Mouse (Mus musculus): ENCODE measurements around the gene Tmem150a. TPM values are rescaled to one million over a fixed set of nuclear protein-coding genes. Genes with fewer than 3 reads are reported as not detected.

The Tmem150a gene
- total RNA-seq, 2 experiments from 2014 or later = 22.4 to 24.2 TPM

GRCm38 (mm10) chr6:72396837-72397251 lies 41.6 kb downstream of the Tmem150a start:
- DNase-seq (ENCODE audit: low spot score) = no peak

DNA sequence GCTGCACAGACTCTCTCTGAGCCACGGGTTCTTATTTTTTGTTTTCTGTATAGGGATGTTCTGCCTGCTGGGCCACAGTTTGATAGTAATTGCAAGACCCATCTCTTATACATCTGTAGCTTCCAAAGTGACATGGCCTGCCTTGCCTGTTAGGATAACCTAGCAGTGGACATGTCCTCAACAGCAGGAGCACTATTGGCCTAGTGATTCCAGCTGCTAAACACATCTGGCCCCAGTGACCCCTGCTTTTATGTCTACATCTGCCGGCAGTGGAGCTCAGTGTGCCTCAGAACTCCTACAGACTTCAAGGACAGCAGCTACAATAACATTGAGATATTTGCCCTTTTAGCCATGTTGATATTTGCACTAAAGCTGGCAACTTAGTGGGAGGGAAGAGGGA lies 44.7 kb downstream of the Tmem150a start:
- DNase-seq (ENCODE audit: low spot score) = no peak

GRCm38 (mm10) chr6:72401875-72402274 lies 46.6 kb downstream of the Tmem150a start:
- DNase-seq (ENCODE audit: low spot score) = peak; percentile 78

GRCm38 (mm10) chr6:72405356-72405755 lies 50.1 kb downstream of the Tmem150a start:
- DNase-seq (ENCODE audit: low spot score) = no peak

GRCm38 (mm10) chr6:72407119-72407518 lies 51.9 kb downstream of the Tmem150a start:
- peak; percentile 86 for DNase-seq (ENCODE audit: low spot score)

Other genes with a start within 250 kb of the Tmem150a start
- 1 to 10 TPM; 4.3 to 6.3 TPM for gene Atoh8, start 119.9 kb upstream of the Tmem150a start, total RNA-seq (2021)
- not detected for gene Sftpb, start 50.8 kb upstream of the Tmem150a start, total RNA-seq (2021)
- gene Usp39, start 10.3 kb upstream of the Tmem150a start, total RNA-seq (2021) = 10 to 100 TPM; 17.9 to 20.2 TPM
- gene 0610030E20Rik, start 8.1 kb upstream of the Tmem150a start, total RNA-seq (2021) = 1 to 10 TPM; 7.2 to 8.0 TPM
- gene Rnf181, start 11.5 kb downstream of the Tmem150a start, total RNA-seq (2021) = 10 to 100 TPM; 27.0 to 27.6 TPM
- gene Vamp5, start 25.0 kb downstream of the Tmem150a start, total RNA-seq (2021) = 100 to 1,000 TPM; 107 to 121 TPM
- gene Vamp8, start 35.3 kb downstream of the Tmem150a start, total RNA-seq (2021) = 10 to 100 TPM; 44.3 to 55.4 TPM
- 10 to 100 TPM; 12.2 to 12.7 TPM for gene Ggcx, start 58.9 kb downstream of the Tmem150a start, total RNA-seq (2021)
- gene Mat2a, start 84.1 kb downstream of the Tmem150a start, total RNA-seq (2021) = 10 to 100 TPM; 97.2 to 98.0 TPM
- gene Sh2d6, start 166.3 kb downstream of the Tmem150a start, total RNA-seq (2021) = 1 to 10 TPM in 1 of 2 experiments, under 1 TPM in 1; 0.93 to 1.3 TPM
- 10 to 100 TPM in 1 of 2 experiments, 1 to 10 TPM in 1; 9.2 to 14.3 TPM for gene Capg, start 188.9 kb downstream of the Tmem150a start, total RNA-seq (2021)
- gene Elmod3, start 243.0 kb downstream of the Tmem150a start, total RNA-seq (2021) = 1 to 10 TPM; 7.3 to 8.7 TPM
- 10 to 100 TPM; 62.7 to 71.1 TPM for gene Retsat, start 243.0 kb downstream of the Tmem150a start, total RNA-seq (2021)

Data from gastrocnemius, adult 18-20 months (tissue).